Mouse (Mus musculus) spleen, postnatal 14 days (tissue): ENCODE measurements around the gene Ccdc171.
"Not testable (repeated sequence)": the region's sequence is repeated elsewhere in the genome, so short reads cannot be mapped to it uniquely, and the experiment has no call there.

Experiments
- DNase-seq, 2 experiments: peaks; one replicate each; pipeline ENCODE4 v3.0.0; 2021 to 2022; ENCODE audit warnings: low spot score in 2 of 2

Ccdc171 gene

DNA sequence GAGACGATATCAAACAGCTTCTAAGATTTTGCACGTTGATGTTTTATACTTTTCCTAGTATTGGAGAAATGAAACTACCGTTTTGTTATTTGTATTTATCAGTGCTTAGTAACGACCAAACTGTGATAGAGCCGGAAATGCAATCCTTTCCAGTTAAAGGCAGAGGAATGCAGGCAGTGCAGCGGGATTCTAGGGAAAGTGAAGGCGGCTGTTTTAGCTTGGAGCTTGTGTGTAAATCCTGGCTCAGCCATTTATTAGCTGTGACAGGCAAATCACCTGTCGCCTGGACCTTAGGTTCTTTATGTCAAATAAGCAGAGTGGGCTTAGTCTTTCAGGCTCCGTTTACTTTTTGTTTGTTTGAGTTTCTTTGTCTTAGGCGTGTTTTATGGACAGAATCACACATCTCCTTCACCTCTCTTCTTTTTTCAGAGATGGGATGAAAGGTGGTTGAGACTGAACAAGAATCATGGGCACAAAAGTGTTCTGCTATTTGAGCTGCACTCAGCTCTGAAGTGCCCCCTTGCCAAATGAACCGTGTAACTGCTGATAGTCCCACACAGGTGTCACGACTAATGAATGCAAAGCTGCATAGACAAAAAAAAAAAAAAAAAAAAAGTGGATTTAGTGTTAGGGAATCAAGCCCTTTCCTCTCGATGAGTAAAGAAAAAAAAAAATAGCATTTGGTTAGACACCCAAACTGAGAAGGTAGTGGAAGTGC lies 1.1 kb downstream of the Ccdc171 start:
- DNase-seq: no peak

DNA sequence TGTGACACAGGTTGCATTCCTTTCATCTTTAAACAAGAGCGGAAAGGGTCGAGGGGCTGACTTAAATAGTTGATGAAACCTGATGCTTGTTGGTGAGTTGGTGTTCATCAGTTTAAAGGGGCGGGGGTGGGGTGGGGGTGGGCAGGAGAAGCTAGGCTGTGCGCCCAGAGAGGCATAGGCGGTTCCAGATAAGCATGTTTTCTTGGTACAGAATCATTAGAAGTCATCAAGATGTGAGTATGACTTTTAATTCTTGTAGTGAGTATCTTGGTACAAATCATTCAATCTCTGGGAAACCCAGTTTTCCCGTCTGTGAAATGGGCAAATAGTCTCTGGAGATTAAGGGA lies 1.6 kb downstream of the Ccdc171 start:
- DNase-seq: no peak

DNA sequence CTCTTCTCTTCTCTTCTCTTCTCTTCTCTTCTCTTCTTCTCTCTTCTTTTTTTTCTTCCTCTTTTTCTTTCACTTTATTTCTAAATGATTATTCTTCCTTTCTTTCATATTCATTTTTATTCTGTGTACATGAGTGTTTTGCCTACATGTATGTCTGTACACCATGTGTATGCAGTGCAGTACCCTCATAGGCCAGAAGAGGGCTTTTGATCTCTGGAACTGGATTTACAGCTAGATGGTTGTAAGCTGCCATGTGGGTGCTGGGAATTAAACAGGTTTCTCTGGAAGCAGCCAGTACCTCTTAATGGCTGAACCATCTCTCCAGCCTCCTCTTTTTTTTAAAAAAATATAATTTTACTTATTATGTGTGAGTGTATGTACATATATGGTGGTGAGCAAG lies 2.6 kb downstream of the Ccdc171 start:
- peak in 1 of 2 experiments; percentile 51 for DNase-seq

DNA sequence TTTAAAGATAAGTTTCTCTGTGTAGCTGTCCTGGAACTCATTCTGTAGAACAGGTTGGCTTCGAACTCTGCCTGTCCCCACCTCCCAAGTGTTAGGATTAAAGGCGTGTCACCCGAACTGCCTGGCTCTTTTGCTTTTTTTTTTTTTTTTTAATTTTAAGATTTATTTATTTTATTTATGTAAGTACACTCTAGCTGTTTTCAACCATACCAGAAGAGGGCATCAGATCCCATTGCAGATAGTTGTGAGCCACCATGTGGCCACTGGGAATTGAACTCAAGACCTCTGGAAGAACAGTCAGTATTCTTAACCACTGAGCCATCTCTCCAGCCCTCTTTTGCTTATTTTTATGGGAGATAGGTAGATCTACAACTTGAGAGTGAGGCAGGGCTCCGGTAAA lies 4.7 kb downstream of the Ccdc171 start:
- DNase-seq: not testable (repeated sequence)

DNA sequence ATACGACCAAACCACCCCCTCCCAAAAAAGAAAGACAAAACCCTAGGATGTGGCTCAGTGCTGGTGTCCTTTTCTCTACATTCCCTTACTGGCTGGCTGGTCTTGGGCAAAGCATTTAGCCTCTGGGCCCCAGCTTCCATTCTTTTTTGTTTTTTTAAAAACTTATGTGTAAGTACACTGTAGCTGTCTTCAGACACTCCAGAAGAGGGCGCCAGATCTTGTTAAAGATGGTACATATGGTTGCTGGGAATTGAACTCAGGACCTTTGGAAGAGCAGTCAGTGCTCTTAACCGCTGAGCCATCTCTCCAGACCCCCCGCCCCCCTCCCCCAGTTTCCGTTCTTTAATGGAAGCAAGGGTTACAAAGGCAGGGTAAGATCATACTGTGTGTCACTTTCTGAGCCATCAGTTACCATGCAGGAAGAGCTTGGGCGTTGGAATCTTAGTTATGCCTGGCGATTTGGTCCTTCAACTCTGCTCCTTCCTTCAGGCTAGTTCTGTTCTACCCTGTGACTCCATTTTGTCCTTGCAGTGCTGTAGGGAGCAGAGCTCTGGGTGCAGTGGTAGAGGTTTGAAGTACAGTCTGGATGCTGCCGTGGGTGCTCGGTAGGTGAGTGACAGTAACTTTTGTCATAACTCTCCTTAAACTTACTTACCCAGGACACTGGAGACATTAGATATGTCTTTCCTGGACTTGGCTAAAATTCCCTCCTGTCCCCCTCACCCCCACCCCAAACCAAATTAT lies 8.0 kb downstream of the Ccdc171 start:
- DNase-seq: no peak

DNA sequence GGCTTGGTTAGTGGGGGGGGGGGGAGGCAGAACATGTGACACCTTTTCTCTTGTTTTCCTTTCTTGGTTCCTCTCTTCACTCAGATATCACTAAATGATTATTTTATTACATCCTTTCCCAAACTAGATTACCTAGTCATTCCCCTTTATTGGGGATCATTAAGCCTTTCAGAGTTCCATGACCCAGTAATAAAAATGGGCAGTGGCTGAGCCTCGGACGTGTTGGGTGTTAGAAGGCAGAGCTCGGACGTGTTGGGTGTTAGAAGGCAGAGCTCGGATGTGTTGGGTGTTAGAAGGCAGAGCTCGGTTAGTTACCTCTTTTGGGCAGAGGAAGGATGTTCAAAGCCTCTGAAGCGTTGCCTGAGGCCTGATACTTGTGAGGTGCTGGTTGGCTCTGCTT lies 8.7 kb downstream of the Ccdc171 start:
- no peak for DNase-seq

DNA sequence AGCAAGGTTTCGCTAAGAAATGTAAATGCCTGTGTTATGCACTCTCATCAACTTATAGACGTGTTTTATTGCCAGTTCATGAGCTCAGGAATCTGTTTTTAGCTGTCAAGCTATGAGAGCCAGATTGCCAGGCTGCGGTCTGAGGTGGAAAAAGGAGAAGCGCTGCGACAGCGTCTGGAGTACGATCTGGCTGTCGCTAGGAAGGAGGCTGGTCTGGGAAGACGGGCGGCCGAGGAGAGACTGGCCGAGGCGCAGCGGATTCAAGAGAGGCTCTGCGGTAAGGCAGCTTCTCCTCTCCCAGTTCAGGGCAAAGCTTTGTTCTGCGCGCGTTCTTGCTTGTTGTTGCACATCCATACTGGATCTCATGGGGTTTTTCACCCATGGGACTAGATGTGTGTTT lies 24.2 kb downstream of the Ccdc171 start:
- no peak for DNase-seq

DNA sequence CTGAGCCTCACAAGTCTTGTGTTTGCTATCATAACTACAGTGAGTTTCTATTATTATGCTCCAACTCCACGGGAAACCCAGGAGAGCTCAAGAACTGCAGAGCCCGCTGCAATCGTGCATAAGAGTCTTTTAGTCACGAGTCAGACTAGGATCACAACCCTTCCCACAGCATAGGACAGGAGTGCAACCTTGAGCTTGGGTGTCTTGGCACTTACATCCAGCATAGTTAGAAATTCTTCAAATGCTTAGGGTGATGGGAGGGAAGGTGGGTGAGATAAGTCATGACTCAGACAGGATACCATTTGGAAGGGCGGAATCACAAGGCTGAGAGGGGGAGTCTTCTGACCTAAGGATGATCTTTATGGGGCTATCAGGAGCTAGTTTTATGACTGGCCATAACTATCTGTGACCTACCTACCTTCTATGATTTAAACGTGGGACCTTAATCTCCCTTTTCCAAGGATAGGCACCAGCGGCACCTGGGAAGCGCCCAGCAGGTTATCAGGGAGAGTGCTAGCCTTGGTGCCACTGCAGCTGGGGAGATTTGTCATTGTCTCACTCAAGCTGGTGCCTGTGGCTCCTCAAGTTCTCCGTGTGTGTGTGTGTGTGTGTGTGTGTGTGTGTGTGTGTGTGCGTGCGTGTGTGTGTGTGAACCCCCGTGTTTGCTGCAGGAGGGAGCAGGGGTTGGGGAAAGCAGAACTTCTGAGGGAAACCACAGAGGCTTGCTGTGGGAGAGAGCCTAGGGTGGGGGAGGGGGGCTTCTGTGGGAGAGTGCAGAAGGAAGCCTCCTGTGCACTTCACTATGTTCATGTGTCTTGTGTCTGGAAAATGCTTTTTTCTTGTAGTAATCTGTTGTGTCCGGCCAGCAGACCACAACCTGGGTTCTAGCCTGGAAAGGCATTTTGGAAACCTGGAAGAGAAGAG lies 42.1 kb downstream of the Ccdc171 start:
- DNase-seq: no peak

DNA sequence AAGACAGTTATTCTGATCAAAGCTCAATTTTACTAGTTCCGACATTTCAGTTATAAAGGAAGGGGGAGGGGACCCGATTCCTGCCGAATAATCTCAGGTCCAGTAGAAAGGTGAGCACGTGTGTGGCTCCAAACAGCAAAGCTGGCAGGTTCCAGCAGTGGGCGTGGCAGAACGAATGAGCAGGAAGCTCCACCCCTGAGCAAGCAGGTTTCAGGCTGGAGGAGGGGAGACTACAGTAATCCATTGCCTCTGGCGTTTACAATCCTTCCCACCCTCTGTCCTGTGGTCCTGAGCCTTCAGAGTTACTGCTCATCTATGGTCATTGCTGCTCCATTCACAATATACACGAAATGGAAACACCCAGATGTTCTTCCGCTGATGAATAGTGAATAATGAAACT lies 42.8 kb downstream of the Ccdc171 start:
- DNase-seq: peak in 1 of 2 experiments; percentile 17

DNA sequence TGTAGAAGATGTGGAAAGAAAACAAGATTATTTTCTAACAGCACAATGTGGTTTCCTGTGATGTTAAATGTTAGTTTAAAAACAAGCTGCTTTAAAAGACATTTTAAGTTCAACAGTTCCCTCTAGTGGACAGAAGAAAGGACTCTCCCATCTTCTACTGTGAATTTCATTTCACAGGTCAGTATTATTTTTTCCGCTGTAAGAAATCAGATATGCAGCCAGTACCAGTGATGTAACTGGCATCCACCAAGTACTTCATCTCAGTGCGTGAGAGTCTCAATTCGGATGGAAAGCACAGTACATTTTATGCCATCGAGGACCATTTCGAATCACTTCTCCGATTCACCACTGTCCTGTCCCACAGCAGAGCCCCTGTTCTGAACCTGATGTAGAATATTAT lies 45.2 kb downstream of the Ccdc171 start:
- no peak for DNase-seq

DNA sequence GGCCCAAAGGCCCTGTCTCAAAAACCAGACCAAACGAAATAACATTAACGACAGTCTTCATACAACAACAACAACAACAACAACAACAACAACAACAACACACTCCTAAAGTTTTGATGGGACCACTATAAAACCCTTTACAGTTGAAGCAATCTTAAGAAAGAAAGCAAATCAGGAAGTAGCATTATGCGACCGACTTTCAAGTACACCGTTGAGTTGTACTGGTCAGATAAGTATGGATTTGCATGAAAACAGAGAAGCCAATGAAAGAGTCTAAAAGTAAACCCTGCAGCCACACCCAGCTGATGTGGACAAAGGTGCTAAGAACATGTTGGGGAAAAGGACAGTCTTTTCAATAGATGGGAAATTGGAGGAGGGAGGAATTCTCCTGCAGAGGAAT lies 45.7 kb downstream of the Ccdc171 start:
- DNase-seq: no peak

DNA sequence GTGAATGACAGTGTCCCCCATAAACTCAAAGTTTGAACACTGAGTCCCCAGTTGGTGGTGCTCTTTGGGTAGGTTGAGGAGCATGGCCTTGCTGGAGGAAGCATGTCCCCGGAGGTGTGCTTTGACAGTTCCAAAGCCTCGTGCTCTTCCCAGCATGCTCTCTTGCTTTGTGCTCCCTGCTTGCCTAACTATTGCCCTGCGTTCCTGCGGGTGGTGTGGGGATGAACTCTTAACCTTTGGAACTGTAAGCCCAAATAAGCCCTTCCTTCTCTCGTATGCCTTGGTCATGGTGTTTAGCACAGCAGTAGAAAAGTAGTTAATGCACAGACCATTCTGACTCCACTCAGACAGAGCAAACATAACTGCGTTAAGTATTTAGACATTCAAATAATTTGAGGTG lies 47.2 kb downstream of the Ccdc171 start:
- no peak for DNase-seq

DNA sequence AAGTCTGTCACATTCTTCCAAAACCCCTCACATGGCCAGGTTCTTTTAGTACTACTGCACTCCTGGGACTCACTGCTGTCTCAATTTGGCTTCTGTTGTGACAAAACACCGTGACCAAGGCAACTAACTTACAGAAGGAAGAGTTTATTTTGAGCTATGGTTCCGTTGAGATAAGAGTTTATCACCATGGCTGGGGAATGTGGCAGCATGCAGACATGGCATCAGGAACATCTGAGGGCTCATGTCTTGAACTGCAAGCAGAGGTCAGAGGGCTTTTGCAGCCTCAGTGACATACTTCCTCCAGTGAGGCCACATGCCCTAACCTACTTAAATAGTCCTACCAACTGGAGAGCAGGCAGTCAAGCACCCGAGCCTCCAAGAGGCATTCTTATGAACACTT lies 51.0 kb downstream of the Ccdc171 start:
- no peak for DNase-seq

DNA sequence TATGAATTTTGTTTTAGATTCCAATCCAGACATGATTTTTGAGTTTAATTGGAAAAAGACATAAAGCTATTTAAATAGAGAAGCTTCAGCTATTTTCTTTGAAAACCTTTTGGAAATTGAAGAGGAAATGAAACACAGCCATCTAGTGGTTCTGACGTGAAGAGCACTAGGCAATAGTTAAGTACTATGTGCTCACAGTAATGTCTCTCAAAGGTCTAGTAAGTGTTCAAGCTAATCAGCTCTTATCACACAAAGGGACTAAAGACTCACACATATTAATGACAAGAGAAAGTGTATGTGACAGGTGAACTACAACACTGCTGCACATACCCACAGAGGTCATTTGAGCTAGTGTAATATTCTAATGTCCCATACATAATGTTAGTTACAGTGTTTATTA lies 54.8 kb downstream of the Ccdc171 start:
- no peak for DNase-seq

DNA sequence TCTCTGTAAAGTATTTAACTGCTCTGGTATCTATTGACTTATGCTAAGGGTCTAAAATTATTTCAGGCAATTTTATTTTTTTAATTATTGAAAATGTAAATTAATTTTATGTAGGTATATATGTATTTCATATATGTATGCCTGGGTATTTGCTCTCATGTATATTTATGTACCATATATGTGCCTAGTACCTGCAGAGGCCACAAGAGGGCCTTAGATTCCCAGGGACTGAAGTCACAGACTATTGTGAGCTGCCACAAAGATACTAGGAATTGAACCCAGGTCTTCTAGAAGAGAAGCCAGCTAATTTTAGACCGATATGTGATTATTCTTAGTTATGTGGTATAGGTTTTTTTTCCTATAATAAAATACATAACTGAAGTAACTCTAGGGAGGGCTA lies 62.2 kb downstream of the Ccdc171 start:
- DNase-seq: no peak

DNA sequence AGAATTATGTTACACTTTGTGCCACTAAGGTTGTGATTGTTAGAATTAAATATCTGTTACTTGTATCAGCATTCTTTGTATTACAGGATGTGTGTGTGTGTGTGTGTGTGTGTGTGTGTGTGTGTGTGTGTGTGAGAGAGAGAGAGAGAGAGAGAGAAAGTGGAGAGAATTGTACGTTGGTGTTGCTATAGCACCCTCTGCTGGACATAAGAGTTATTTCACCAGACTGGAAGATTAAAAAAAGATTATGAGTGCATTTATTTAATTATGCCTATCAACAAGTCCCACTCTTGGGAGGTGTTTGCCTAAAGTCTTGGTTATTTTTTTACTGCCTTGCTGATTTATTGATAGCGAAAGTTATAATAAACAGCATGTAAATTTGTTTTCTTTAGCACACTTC lies 71.1 kb downstream of the Ccdc171 start:
- DNase-seq: no peak

DNA sequence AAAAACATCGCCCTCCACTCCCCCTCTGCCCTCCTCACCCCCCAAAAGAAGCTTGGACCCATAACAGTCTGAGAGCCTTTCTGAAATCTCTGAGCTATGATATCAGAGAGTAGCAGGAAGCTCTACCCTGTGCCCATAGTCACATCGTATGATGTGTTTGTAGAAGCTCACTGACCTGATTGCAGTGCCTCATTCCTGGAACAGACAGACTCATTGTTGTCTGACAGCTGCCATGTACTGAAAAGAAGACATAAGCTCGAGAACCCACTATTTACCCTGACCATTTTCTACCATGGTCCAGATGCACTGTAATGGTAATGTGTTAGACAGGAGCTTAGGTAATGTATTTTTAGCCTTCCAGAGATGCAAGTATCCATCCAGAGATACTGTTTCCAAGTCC lies 85.8 kb downstream of the Ccdc171 start:
- no peak for DNase-seq

DNA sequence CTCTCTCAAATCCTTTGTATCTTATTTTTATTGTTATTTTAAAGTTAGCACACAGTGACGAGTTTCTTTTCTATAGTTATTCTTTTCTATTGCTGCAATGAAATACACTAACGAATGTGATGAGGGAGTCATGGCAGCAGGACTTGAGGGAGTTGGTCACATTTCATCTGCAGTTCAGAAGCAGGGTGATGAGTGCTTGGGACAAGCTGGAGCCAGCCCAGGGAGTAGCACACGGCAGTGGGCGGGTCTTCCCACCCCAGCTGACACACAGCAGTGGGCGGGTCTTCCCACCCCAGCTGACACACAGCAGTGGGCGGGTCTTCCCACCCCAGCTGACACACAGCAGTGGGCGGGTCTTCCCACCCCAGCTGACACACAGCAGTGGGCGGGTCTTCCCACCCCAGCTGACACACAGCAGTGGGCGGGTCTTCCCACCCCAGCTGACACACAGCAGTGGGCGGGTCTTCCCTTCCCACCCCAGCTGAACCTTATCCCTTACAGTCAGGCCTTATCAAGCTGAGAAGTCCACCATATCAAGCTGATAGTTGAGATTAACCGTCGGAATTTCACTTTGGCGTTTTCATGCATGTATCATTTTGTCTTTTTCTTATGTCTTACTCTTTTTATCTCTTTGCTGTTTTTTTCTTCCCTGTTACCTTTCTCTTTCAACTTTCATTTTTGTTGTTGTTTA lies 97.8 kb downstream of the Ccdc171 start:
- not testable (repeated sequence) for DNase-seq

DNA sequence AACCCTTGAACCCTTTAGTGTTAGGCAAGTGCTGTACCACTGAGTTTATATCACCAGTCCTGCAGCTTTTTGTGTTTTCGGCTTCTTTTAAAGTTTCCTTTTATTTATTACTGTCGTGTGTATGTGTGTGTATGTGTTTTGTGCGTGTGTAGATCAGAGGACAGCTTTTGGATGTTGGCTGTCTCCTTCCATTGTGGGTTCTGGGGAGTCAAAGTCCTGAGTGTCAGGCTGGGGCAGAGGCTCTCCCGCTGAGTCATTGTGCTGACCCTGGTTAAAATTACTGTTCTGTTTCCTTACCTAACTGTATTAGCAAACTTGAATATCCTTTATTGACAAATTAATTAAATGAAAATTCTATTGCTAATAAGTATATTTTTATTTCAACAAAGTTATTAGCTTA lies 98.4 kb downstream of the Ccdc171 start:
- DNase-seq: no peak

DNA sequence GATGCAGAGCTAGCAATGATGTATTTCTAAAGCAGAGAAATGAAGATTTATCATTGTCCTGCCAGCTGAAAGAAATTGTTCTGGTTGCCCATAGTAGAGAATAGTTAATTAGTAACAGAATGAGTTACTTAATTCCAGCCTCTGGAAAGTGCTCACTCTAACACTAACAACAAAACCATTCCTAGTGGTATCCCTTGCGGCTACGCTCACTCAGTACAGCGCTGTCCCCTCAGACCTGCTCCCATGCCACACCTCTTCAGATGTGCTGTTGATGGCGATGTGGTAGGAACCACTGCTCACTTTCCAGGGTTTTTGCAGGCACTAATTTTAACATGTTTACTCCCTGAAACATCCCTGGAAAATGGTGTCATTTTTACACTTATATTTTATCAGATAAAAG lies 126.1 kb downstream of the Ccdc171 start:
- no peak for DNase-seq

DNA sequence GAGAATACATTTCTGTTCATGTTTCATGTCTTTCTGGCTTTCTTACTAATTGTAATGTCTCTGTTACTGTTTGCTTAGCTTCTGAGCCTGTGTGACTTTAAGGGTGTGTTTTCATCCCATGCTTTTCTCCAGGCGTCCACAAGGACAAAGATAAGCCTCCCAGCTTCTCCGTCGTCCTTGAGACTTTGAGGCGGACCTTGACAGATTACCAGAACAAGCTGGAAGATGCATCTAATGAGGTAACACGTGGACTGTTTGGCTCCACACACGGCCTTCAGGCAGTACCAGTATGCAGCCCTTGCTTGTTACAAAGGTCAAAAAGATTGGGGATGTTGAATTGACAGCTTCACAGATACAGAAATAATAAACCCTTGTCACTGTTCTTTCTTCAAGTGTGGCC lies 130.1 kb downstream of the Ccdc171 start:
- DNase-seq: no peak

DNA sequence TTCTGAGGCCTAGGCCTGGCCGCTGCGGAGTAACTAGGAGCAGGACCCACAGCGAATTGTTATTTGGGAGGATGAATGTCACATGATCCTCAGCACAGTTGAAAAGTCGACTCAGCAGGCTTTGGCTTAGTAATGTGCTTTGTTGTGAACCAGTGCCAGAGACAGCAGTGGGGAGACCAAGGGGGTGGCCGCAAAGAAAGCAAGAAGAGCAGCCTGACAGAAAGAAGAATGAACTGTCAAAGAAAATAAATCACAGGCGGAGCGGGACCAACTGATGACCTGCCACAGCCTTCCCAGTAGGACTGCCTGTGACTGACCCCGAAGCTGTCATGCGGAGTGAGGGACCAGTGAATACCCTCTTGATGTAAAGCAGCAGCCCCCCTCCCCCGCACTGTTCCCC lies 131.2 kb downstream of the Ccdc171 start:
- no peak for DNase-seq
